Mouse (Mus musculus): Measurements from ENCODE around the gene Ypel5. TPM values are rescaled to one million over a fixed set of nuclear protein-coding genes. Genes with fewer than 3 reads are reported as not detected.

Gene Ypel5
- polyA plus RNA-seq, 1 experiment from 2014 or later: 45.3 TPM

DNA sequence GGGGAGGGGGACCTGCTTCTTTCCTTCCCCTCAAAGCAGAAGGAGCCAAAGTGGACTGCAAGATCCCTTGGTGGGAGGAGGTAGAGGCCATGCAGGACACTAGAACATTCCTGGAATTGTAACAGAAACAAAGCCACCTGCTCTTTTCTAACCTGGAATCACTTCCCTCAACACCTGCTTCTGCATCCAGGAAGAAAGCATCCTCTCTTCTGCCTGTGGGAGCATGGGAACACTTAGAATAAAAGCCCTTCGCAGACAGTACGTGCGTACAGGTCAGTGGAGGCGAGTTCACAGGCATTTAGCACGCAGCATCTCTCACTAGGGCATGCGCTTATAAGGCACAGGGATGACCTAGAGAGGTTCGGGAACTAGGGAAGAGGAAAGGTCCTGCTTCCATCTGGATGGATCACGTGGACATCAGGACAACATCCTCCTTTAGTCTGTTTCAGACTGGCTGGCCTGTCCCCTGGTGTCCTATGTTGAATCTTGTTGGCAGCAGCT is 54.2 kb downstream of the Ypel5 start:
- WGBS: 47% methylated on average over 8 of the region's 8 CpGs
- DNase-seq (ENCODE audit: low spot score) (no peak), ATAC-seq (replicated peaks; ENCODE audit: low FRiP score) (peak; percentile 68)
- Histone ChIP-seq H3K4me2 (ENCODE audit: low read depth, low read length, severe bottlenecking) (no peak overlapping the region), H3K9ac (ENCODE audit: low read length) (no peak overlapping the region), H3K9me3 (ENCODE audit: control insufficient read depth, low read length) (no peaks in the 10 kb centered on the region), H3K27ac (ENCODE audit: low read depth, low read length) (no peak overlapping the region), H3K27me3 (ENCODE audit: control insufficient read depth, insufficient read depth, low read length) (peaks cover 3% of the 10 kb centered on the region; the same call in 1 of the 2 replicates), H3K36me3 (ENCODE audit: control insufficient read depth, insufficient read depth, low read length) (no peaks in the 10 kb centered on the region), H3K4me1 (replicated peaks; ENCODE audit: control insufficient read depth, insufficient read depth, low read length) (no peaks in the 10 kb centered on the region; the same call in 1 of the 2 replicates), H3K4me3 (ENCODE audit: low read depth, low read length) (no peak overlapping the region)

DNA sequence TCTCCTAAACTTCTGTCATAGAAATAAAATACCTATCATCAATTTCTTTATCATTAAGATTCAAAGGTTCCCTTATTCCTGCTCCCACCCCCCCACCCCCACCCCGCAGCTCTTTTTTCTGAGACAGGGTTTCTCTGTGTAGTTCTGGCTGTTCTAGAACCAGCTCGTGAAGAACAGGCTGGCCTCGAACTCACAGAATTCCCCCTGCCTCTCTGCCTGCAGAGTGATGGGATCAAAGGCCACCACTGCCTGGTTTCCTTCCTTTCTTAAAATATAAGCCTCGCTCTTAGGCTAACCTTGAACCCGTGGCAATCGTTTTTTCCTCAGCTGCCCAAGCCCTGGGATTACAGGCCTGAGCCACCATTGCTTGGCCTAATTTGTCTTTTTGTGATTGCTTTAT is 55.3 kb downstream of the Ypel5 start:
- H3K27me3 ChIP-seq (ENCODE audit: control insufficient read depth, insufficient read depth, low read length): peaks cover 3% of the 10 kb centered on the region; the same call in 1 of the 2 replicates
- no peak overlapping the region for H3K4me2 ChIP-seq (ENCODE audit: low read depth, low read length, severe bottlenecking)
- no peak overlapping the region for H3K9ac ChIP-seq (ENCODE audit: low read length)
- 89% methylated on average over 6 of the region's 6 CpGs for WGBS
- no peaks in the 10 kb centered on the region for H3K9me3 ChIP-seq (ENCODE audit: control insufficient read depth, low read length)
- H3K4me3 ChIP-seq (ENCODE audit: low read depth, low read length): no peak overlapping the region
- DNase-seq (ENCODE audit: low spot score): no peak
- no peaks in the 10 kb centered on the region for H3K36me3 ChIP-seq (ENCODE audit: control insufficient read depth, insufficient read depth, low read length)
- no peak overlapping the region for H3K27ac ChIP-seq (ENCODE audit: low read depth, low read length)
- H3K4me1 ChIP-seq (replicated peaks; ENCODE audit: control insufficient read depth, insufficient read depth, low read length): no peaks in the 10 kb centered on the region; the same call in 1 of the 2 replicates
- no peak for ATAC-seq (replicated peaks; ENCODE audit: low FRiP score)

DNA sequence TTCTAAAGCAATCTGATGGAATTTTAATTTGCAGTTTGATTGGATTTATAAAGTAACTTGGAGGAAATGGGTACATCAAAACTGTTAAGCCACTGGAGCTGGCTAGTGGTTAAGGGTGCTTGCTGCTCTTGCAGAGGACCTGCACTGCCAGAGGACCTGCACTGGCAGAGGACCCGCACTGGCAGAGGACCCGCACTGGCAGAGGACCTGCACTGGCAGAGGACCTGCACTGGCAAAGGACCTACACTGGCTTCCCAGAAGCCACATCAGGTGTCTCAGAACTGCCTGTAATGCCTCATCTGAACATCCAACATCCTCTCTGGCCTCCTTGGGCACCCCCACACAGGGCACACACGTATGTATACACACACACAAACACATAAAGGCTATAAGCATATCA is 59.3 kb downstream of the Ypel5 start:
- peak; percentile 43 for DNase-seq (ENCODE audit: low spot score)
- whole genome bisulfite sequencing: 88% methylated on average over 3 of the region's 3 CpGs
- no peak for ATAC-seq (replicated peaks; ENCODE audit: low FRiP score)

DNA sequence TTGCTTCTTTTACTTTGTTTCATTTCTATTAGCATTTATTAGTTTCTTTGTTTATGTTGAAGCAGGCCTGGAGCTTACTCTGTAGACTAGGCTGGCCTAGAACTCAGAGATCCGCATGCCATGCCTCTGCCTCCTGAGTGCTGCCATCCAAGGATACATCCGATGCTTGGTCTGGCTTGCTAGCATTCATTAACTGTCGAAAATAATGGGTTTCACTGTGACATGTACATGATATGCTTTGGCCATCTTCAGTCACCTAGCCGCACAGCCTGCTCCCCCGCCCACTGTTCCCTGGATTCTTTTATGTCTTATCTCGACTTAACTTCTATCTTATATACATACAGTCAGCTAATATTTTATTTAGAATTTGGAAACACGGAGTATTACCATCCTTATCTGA is 60.8 kb downstream of the Ypel5 start:
- H3K4me2 ChIP-seq (ENCODE audit: low read depth, low read length, severe bottlenecking): no peak overlapping the region
- no peak overlapping the region for H3K4me3 ChIP-seq (ENCODE audit: low read depth, low read length)
- WGBS: 91% methylated on average over 7 of the region's 7 CpGs
- no peaks in the 10 kb centered on the region for H3K4me1 ChIP-seq (replicated peaks; ENCODE audit: control insufficient read depth, insufficient read depth, low read length)
- ATAC-seq (replicated peaks; ENCODE audit: low FRiP score) (no peak), DNase-seq (ENCODE audit: low spot score) (no peak)
- no peaks in the 10 kb centered on the region for H3K36me3 ChIP-seq (ENCODE audit: control insufficient read depth, insufficient read depth, low read length)
- H3K9me3 ChIP-seq (ENCODE audit: control insufficient read depth, low read length): no peaks in the 10 kb centered on the region
- H3K9ac ChIP-seq (ENCODE audit: low read length): no peak overlapping the region
- no peaks in the 10 kb centered on the region for H3K27me3 ChIP-seq (ENCODE audit: control insufficient read depth, insufficient read depth, low read length)
- no peak overlapping the region for H3K27ac ChIP-seq (ENCODE audit: low read depth, low read length)

More for the DNA sequence above, 59.3 kb downstream of the Ypel5 start:
- H3K36me3 ChIP-seq (ENCODE audit: control insufficient read depth, insufficient read depth, low read length): no peaks in the 10 kb centered on the region
- H3K4me2 ChIP-seq (ENCODE audit: low read depth, low read length, severe bottlenecking): no peak overlapping the region
- no peaks in the 10 kb centered on the region for H3K27me3 ChIP-seq (ENCODE audit: control insufficient read depth, insufficient read depth, low read length)
- H3K9me3 ChIP-seq (ENCODE audit: control insufficient read depth, low read length): no peaks in the 10 kb centered on the region
- no peak overlapping the region for H3K27ac ChIP-seq (ENCODE audit: low read depth, low read length)
- no peak overlapping the region for H3K4me3 ChIP-seq (ENCODE audit: low read depth, low read length)
- no peak overlapping the region for H3K9ac ChIP-seq (ENCODE audit: low read length)
- H3K4me1 ChIP-seq (replicated peaks; ENCODE audit: control insufficient read depth, insufficient read depth, low read length): no peaks in the 10 kb centered on the region

DNA sequence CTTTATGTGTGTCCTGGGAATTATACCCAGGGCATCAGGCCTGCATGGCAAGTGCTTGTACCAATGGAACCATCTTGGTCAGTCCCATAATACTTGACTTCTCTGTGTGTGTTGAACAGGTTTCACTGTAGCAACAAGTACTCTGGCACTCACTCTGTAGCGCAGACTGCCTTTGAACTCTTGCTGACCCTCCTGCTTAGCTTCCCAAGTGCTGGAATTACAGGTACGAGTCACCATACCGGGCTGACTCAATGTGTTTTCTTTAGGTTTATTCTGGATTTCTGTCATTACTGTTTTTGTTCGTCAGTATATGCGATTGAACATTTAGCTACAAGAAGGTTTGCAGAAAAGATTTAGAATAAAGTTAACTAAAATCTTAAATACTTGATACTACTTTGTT is 61.7 kb downstream of the Ypel5 start:
- H3K4me3 ChIP-seq (ENCODE audit: low read depth, low read length): no peak overlapping the region
- H3K9ac ChIP-seq (ENCODE audit: low read length): no peak overlapping the region
- no peaks in the 10 kb centered on the region for H3K36me3 ChIP-seq (ENCODE audit: control insufficient read depth, insufficient read depth, low read length)
- ATAC-seq (replicated peaks; ENCODE audit: low FRiP score) (no peak), DNase-seq (ENCODE audit: low spot score) (peak; percentile 16)
- H3K9me3 ChIP-seq (ENCODE audit: control insufficient read depth, low read length): no peaks in the 10 kb centered on the region
- WGBS: 88% methylated on average over 5 of the region's 5 CpGs
- H3K4me2 ChIP-seq (ENCODE audit: low read depth, low read length, severe bottlenecking): no peak overlapping the region
- no peaks in the 10 kb centered on the region for H3K4me1 ChIP-seq (replicated peaks; ENCODE audit: control insufficient read depth, insufficient read depth, low read length)
- H3K27me3 ChIP-seq (ENCODE audit: control insufficient read depth, insufficient read depth, low read length): no peaks in the 10 kb centered on the region
- no peak overlapping the region for H3K27ac ChIP-seq (ENCODE audit: low read depth, low read length)

DNA sequence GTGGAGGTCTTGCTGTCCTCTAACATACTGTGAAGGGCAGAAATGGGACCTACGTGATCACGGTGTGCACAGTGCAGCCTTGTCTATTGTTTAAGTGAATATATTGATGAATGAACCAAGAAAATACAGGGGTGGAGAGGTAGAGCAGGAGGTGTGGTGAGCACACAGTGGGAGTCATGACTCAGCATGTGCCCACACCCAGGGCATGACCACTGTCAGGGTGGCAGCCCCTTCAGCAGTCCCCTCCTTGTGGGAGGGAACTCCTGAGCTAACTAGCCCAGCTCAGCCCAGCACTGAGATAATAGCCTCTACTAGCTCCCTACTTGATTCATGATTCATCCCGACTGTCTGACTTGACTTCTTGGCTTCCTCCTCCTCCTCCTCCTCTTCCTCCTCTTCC is 62.5 kb downstream of the Ypel5 start:
- ATAC-seq (replicated peaks; ENCODE audit: low FRiP score) (no peak), DNase-seq (ENCODE audit: low spot score) (no peak)
- Histone ChIP-seq H3K9ac (ENCODE audit: low read length) (no peak overlapping the region), H3K4me2 (ENCODE audit: low read depth, low read length, severe bottlenecking) (no peak overlapping the region), H3K27ac (ENCODE audit: low read depth, low read length) (no peak overlapping the region), H3K4me1 (replicated peaks; ENCODE audit: control insufficient read depth, insufficient read depth, low read length) (no peaks in the 10 kb centered on the region), H3K27me3 (ENCODE audit: control insufficient read depth, insufficient read depth, low read length) (no peaks in the 10 kb centered on the region), H3K36me3 (ENCODE audit: control insufficient read depth, insufficient read depth, low read length) (no peaks in the 10 kb centered on the region), H3K9me3 (ENCODE audit: control insufficient read depth, low read length) (no peaks in the 10 kb centered on the region), H3K4me3 (ENCODE audit: low read depth, low read length) (no peak overlapping the region)
- WGBS: 70% methylated on average over 3 of the region's 3 CpGs

Other genes with a start within 250 kb of the Ypel5 start
- gene Alk, start 231.8 kb upstream of the Ypel5 start, polyA plus RNA-seq (2014; fragmentation: Nextera tagmentation; extraction: Ambion mirVana): 0.15 and 0.29 TPM in 2 replicates
- 2.9 and 3.3 TPM in 2 replicates for gene Lbh, start 81.9 kb downstream of the Ypel5 start, polyA plus RNA-seq (2014; fragmentation: Nextera tagmentation; extraction: Ambion mirVana)